ENCODE assay signal across 7 mouse cellular contexts in genomic region chr5:113079783-113080182, GRCm38 (mm10). TPM values are rescaled to one million over a fixed set of nuclear protein-coding genes. Genes with fewer than 3 reads are reported as not detected.
A peak's percentile ranks its signal among the peaks of the same experiment; 100 is the strongest.
DNase-seq lines count a peak whose midpoint lies in the region; ATAC-seq and TF ChIP-seq lines count a peak whose summit lies in the region.

No protein-coding gene starts in this region.

- DNase-seq in left cerebral cortex, adult 2 months (ENCODE audit: extremely low spot score in 1 of 2, low spot score in 2 of 2), result peak; percentile 39 to 63
- no peak for DNase-seq in left cerebral cortex, adult 9 months (ENCODE audit: low spot score in 2 of 2)
- peak; percentile 43 for DNase-seq in brain, embryonic 14.5 days (ENCODE audit: low read depth)
- DNase-seq in hindbrain, embryonic 14.5 days (ENCODE audit: low spot score), result peak; percentile 53
- peak; percentile 76 for DNase-seq in midbrain, embryonic 14.5 days
- DNase-seq in urinary bladder, adult 18-20 months (ENCODE audit: low spot score in 2 of 2), result no peak

- 0 out of 2 replicates have a peak overlapping the region, but pooled peaks have one; percentile 22 for H3K4me3 ChIP-seq in left cerebral cortex, adult 2 months
- H3K4me3 ChIP-seq in embryonic facial prominence, embryonic 13.5 days, result peak overlapping the region; percentile 20; the same call in 1 of the 2 replicates
- no peak overlapping the region for H3K4me3 ChIP-seq in hindbrain, embryonic 14.5 days (replicated peaks; ENCODE audit: low read length)
- no peak overlapping the region for H3K4me3 ChIP-seq in midbrain, embryonic 14.5 days (replicated peaks; ENCODE audit: low read depth, low read length)

- no peak for ATAC-seq in embryonic facial prominence, embryonic 13.5 days (ENCODE audit: insufficient number of reproducible peaks, insufficient read depth, low FRiP score, low TSS enrichment, low read depth)
- no peak for ATAC-seq in hindbrain, embryonic 14.5 days (ENCODE audit: low FRiP score)
- ATAC-seq in midbrain, embryonic 14.5 days (ENCODE audit: low FRiP score, low TSS enrichment), result no peak

- no peak for TF ChIP-seq POLR2A in brain, embryonic 14.5 days (IDR thresholded peaks at IDR 0.05; ENCODE audit: borderline replicate concordance, extremely low read depth, insufficient read depth, insufficient read length, poor library complexity, severe bottlenecking)

- H3K9ac ChIP-seq in embryonic facial prominence, embryonic 13.5 days, result no peak overlapping the region
- H3K9ac ChIP-seq in hindbrain, embryonic 14.5 days, result no peak overlapping the region
- no peak overlapping the region for H3K9ac ChIP-seq in midbrain, embryonic 14.5 days (replicated peaks; ENCODE audit: low read length)

- H3K4me1 ChIP-seq in embryonic facial prominence, embryonic 13.5 days, result peaks cover 14% of the 10 kb centered on the region; the same call in 1 of the 2 replicates
- peaks cover under 1% of the 10 kb centered on the region; the same call in 1 of the 2 replicates for H3K4me1 ChIP-seq in hindbrain, embryonic 14.5 days (replicated peaks; ENCODE audit: control insufficient read depth, insufficient read depth, low read length)
- H3K4me1 ChIP-seq in midbrain, embryonic 14.5 days (ENCODE audit: control insufficient read depth, insufficient read depth, low read length), result no peaks in the 10 kb centered on the region

- no peaks in the 10 kb centered on the region for H3K9me3 ChIP-seq in embryonic facial prominence, embryonic 13.5 days
- no peaks in the 10 kb centered on the region for H3K9me3 ChIP-seq in hindbrain, embryonic 14.5 days (ENCODE audit: control insufficient read depth, low read length)
- H3K9me3 ChIP-seq in midbrain, embryonic 14.5 days (ENCODE audit: control insufficient read depth, low read length), result no peaks in the 10 kb centered on the region

- intact Hi-C loops in left cerebral cortex, adult 2 months (cut with DNase I), result loop anchor here (10.0 kb wide), 1 partner anchor 645 kb away; no protein-coding TSS in a partner anchor

- TF ChIP-seq CTCF in left cerebral cortex, adult 2 months (IDR thresholded peaks at IDR 0.05), result peak; percentile 68
- peak; percentile 72 for TF ChIP-seq CTCF in brain, embryonic 14.5 days (IDR thresholded peaks at IDR 0.05; ENCODE audit: borderline replicate concordance, extremely low read depth, insufficient read depth, insufficient read length)

- 20% methylated on average over 21 of the region's 21 CpGs for WGBS in embryonic facial prominence, embryonic 13.5 days
- 22% methylated on average over 21 of the region's 21 CpGs for WGBS in hindbrain, embryonic 14.5 days
- 23% methylated on average over 21 of the region's 21 CpGs for WGBS in midbrain, embryonic 14.5 days

- no peaks in the 10 kb centered on the region for H3K36me3 ChIP-seq in embryonic facial prominence, embryonic 13.5 days
- no peaks in the 10 kb centered on the region for H3K36me3 ChIP-seq in hindbrain, embryonic 14.5 days (replicated peaks; ENCODE audit: control insufficient read depth, insufficient read depth)
- H3K36me3 ChIP-seq in midbrain, embryonic 14.5 days (ENCODE audit: control insufficient read depth, insufficient read depth, low read length), result no peaks in the 10 kb centered on the region

- no peaks in the 10 kb centered on the region; the same call in 1 of the 2 replicates for H3K27me3 ChIP-seq in embryonic facial prominence, embryonic 13.5 days
- H3K27me3 ChIP-seq in hindbrain, embryonic 14.5 days (ENCODE audit: control insufficient read depth, insufficient read depth, low read length), result no peaks in the 10 kb centered on the region
- no peaks in the 10 kb centered on the region for H3K27me3 ChIP-seq in midbrain, embryonic 14.5 days (ENCODE audit: control insufficient read depth, insufficient read depth, low read length)

- H3K4me2 ChIP-seq in embryonic facial prominence, embryonic 13.5 days, result peak overlapping the region; percentile 50
- no peak overlapping the region for H3K4me2 ChIP-seq in hindbrain, embryonic 14.5 days (replicated peaks)
- H3K4me2 ChIP-seq in midbrain, embryonic 14.5 days (ENCODE audit: low read length), result no peak overlapping the region

- H3K27ac ChIP-seq in left cerebral cortex, adult 2 months, result no peak overlapping the region
- H3K27ac ChIP-seq in embryonic facial prominence, embryonic 13.5 days, result no peak overlapping the region
- H3K27ac ChIP-seq in hindbrain, embryonic 14.5 days, result no peak overlapping the region
- no peak overlapping the region for H3K27ac ChIP-seq in midbrain, embryonic 14.5 days (replicated peaks; ENCODE audit: low read depth, low read length)

RNA-seq across cellular contexts. Expression of gene Crybb3, which starts 1.6 kb away (rescaled TPM):
- 1 to 10 TPM; 1.3 to 1.7 TPM for total RNA-seq in left cerebral cortex, adult 2 months (2021)
- 2.3 and 2.4 TPM in 2 replicates for polyA plus RNA-seq in brain, embryonic 14.5 days (2012; rRNA removed)
- polyA plus RNA-seq in embryonic facial prominence, embryonic 13.5 days (2015; fragmentation: Nextera tagmentation; extraction: Ambion mirVana), result 1.3 and 2.5 TPM in 2 replicates
- 0.57 and 0.99 TPM in 2 replicates for polyA plus RNA-seq in hindbrain, embryonic 14.5 days (2014; fragmentation: Nextera tagmentation; extraction: Ambion mirVana)
- polyA plus RNA-seq in midbrain, embryonic 14.5 days (2014; fragmentation: Nextera tagmentation; extraction: Ambion mirVana), result 0.70 and 0.77 TPM in 2 replicates

RNA-seq across cellular contexts. Expression of gene Crybb2, which starts 9.9 kb away (rescaled TPM):
- not detected for total RNA-seq in left cerebral cortex, adult 2 months (2021)
- not detected in 2 replicates for polyA plus RNA-seq in brain, embryonic 14.5 days (2012; rRNA removed)
- not detected in 2 replicates for polyA plus RNA-seq in embryonic facial prominence, embryonic 13.5 days (2015; fragmentation: Nextera tagmentation; extraction: Ambion mirVana)
- polyA plus RNA-seq in hindbrain, embryonic 14.5 days (2014; fragmentation: Nextera tagmentation; extraction: Ambion mirVana), result not detected in 2 replicates
- polyA plus RNA-seq in midbrain, embryonic 14.5 days (2014; fragmentation: Nextera tagmentation; extraction: Ambion mirVana), result not detected in 2 replicates

Comparison
In these comparisons a context has a peak if more than half of its experiments do, and no peak if none do; other contexts are left out.
1. DNase-seq: peak in left cerebral cortex, adult 2 months (2 of 2), brain, embryonic 14.5 days (single experiment), hindbrain, embryonic 14.5 days (single experiment) and midbrain, embryonic 14.5 days (single experiment); none in left cerebral cortex, adult 9 months (0 of 2) and urinary bladder, adult 18-20 months (0 of 2).
2. H3K4me3 ChIP-seq: peak in left cerebral cortex, adult 2 months (single experiment) and embryonic facial prominence, embryonic 13.5 days (single experiment); none in hindbrain, embryonic 14.5 days (single experiment) and midbrain, embryonic 14.5 days (single experiment).